Mouse (Mus musculus): Measurements from ENCODE around the gene Enpep.

The Enpep gene

GRCm38 (mm10) chr3:129238010-129238409 is 94.5 kb downstream of the Enpep start:
- no peak for DNase-seq

- no peak for DNase-seq
Measured at GRCm38 (mm10) chr3:129227331-129227730, 105.2 kb downstream of the Enpep start.

- DNase-seq, result no peak
Measured at GRCm38 (mm10) chr3:129226681-129227080, 105.8 kb downstream of the Enpep start.

- no peak for DNase-seq
Measured at GRCm38 (mm10) chr3:129225577-129226289, 106.8 kb downstream of the Enpep start.

GRCm38 (mm10) chr3:129224806-129225576 is 107.5 kb downstream of the Enpep start:
- DNase-seq, result no peak

DNA sequence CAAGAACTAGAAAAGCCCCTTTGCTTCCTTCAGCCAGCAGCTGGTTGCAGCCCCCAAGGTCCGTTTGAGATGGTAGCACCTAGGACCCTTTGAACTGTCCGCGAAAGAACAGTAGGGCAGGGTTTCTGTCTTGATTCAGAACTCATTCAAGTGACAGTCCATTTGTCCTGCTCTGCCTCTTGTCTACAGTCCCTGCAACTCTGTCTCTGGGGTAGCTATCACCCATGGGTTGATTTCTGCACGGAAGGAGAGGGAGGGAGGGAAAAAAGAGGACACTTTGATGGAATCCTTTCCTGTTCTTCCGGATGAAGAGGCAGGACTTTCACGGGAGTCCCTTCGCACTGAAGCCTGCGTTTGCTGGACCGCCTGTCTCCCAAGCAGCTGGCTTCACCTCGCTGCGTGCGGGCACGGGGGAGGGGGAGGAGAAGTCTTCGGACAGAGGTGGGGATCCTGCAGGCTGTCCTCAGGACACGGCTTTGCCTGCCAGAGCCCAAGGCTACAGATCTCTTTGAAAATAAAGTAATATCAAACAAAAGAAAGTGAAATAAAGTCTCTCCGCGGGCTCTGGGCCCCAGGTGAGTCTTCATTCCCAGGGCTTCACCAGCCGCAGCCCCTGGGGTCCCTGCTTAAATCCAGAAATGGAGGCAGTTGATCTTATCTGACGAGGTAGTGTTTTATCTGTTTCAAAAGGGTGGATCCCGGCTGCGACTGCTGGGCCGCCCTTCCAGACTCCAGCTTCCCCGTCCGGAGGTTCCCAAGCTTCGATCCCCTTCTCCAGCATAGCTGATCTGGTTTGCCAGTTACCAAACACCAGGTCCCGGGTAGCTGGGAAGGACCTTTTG is 108.3 kb downstream of the Enpep start:
- no peak for DNase-seq

DNA sequence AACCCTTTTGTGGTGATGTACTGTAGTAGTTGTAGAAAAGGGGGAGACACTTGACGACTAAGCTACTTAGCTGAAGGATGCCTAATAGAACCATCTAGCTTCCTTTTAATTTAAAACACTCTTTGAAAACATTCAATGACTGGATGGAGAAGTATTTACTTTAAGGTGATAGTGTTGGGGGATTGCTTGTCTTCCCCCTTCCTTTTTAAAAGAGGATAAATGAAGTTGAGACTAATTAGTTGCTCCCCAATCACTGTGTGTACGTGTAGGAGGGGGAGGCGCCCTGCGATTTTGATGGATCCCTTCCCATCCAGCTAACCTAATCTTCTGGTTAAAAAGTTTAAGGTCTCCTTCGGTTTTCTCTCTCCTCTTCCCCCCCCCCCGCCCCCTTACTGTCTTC is 109.1 kb downstream of the Enpep start:
- DNase-seq, result no peak

GRCm38 (mm10) chr3:129222448-129223290 is 109.9 kb downstream of the Enpep start:
- no peak for DNase-seq

- DNase-seq, result no peak
Measured at GRCm38 (mm10) chr3:129221380-129222260, 110.9 kb downstream of the Enpep start.

DNA sequence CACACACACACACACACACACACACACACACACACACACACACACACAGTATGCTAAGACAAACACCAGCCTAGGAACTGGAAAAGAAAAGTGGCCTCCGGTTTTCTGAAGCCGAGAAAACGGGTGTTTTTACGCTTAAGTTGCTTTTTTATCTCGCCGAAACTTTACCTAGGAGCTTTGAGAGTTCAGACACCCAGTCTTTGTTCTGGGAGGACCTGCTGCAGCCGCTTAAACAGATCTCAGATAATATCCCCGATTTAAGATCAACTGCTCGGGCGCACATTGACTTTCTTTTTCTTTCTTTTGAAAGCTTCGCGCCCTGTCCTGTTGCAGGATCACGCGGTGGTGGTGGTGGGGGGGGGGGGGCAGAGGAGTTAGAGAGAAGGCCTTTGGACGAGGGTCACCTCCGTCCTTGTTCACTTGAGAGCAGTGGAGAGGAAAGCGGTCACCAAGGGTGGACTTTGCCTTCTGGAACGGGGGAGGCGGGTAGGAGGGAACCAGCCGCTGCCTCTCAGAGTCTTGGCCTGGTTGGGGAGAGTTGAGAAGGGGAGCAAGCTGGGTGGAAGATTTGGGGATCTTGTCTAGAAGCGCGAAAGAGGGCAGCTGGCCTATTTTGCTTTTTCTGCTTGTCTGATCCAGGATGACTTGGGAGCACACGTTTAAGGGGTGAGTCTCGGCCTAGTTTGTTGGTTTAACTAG is 111.7 kb downstream of the Enpep start:
- DNase-seq, result no peak

- DNase-seq, result no peak
Measured at GRCm38 (mm10) chr3:129220086-129220670, 112.3 kb downstream of the Enpep start.
